Mouse (Mus musculus) myocyte (in vitro differentiated cells): Measurements from ENCODE around the gene Rdh9.

Experiments used
- CEBPB ChIP-seq: IDR thresholded peaks from 2 replicates; pipeline ENCODE4 v1.6.1; 2011; ENCODE audit warnings: mild to moderate bottlenecking, moderate library complexity; ENCODE audit not compliant: poor library complexity, insufficient read depth, severe bottlenecking
- MAX ChIP-seq: IDR thresholded peaks from one replicate; pipeline ENCODE4 v1.6.1; 2011; ENCODE audit warnings: low read depth, mild to moderate bottlenecking, control low read depth
- MYOD1 ChIP-seq, 3 experiments: IDR thresholded peaks; one replicate each; pipeline ENCODE4 v1.6.1; 2011; ENCODE audit warnings: control low read depth in 2 of 3, low read depth in 2 of 3, mild to moderate bottlenecking in 2 of 3, moderate library complexity in 1 of 3; ENCODE audit not compliant: insufficient read length in 2 of 3, control insufficient read depth in 1 of 3
- POLR2A ChIP-seq: IDR thresholded peaks from one replicate; pipeline ENCODE4 v1.6.1; 2011; ENCODE audit warnings: low read depth, mild to moderate bottlenecking, control low read depth, moderate library complexity; ENCODE audit not compliant: insufficient read length
- POLR2AphosphoS2 ChIP-seq: IDR thresholded peaks from one replicate; pipeline ENCODE4 v1.6.1; 2011; ENCODE audit warnings: low read depth, control low read depth; ENCODE audit not compliant: insufficient read length
- TCF12 ChIP-seq: IDR thresholded peaks from one replicate; pipeline ENCODE4 v1.6.1; 2011; ENCODE audit warnings: mild to moderate bottlenecking, control low read depth; ENCODE audit not compliant: poor library complexity, insufficient read depth, severe bottlenecking
- USF1 ChIP-seq: IDR thresholded peaks from one replicate; pipeline ENCODE4 v1.6.1; 2011; ENCODE audit warnings: low read depth, mild to moderate bottlenecking, control low read depth, moderate library complexity

- TF ChIP-seq MAX (no peak), POLR2A (no peak), TCF12 (no peak), POLR2AphosphoS2 (no peak), USF1 (no peak), CEBPB (no peak), MYOD1 (IDR thresholded peaks at IDR 0.05; ENCODE audit: control insufficient read depth in 1 of 3, insufficient read length in 2 of 3, low read depth in 2 of 3) (no peak)
These were observed 12.1 kb upstream of the Rdh9 start for GRCm38 (mm10) chr10:127763914-127764680.
